26 mouse cellular contexts compared by ENCODE assay signal in genomic region chr17:9643657-9644180, GRCm38 (mm10). TPM values are rescaled to one million over a fixed set of nuclear protein-coding genes. Genes with fewer than 3 reads are reported as not detected.
A peak's percentile ranks its signal among the peaks of the same experiment; 100 is the strongest.
DNase-seq lines count a peak whose midpoint lies in the region; ATAC-seq and TF ChIP-seq lines count a peak whose summit lies in the region.
"Had no signal": no experiment of that assay in that cellular context is flagged by ENCODE, and none has a peak within 500 bp of the region (broad histone marks: within the 10 kb centered on the region; RNA-seq: fewer than 3 reads in every experiment).

No protein-coding gene starts in this region.

- ATAC-seq in forebrain, embryonic 13.5 days = peak; percentile 62
- no peak for ATAC-seq in forebrain, embryonic 11.5 days (replicated peaks; ENCODE audit: low FRiP score)
- ATAC-seq in midbrain, embryonic 14.5 days (ENCODE audit: low FRiP score, low TSS enrichment) = no peak
- no peak for ATAC-seq in midbrain, embryonic 16.5 days
- ATAC-seq: activated CD4-positive, CD25-positive, alpha-beta regulatory T cell, adult 4 months; intestine, postnatal 0 days had no signal

- no peak for TF ChIP-seq POLR2A in heart, adult 2 months (IDR thresholded peaks at IDR 0.05; ENCODE audit: insufficient read depth, low read depth, low read length)

- no peak overlapping the region for H3K9ac ChIP-seq in forebrain, embryonic 13.5 days
- no peak overlapping the region for H3K9ac ChIP-seq in forebrain, embryonic 11.5 days (ENCODE audit: low read length)
- no peak overlapping the region for H3K9ac ChIP-seq in heart, adult 2 months (ENCODE audit: low read depth, low read length)
- no peak overlapping the region for H3K9ac ChIP-seq in midbrain, embryonic 14.5 days (replicated peaks; ENCODE audit: low read length)
- H3K9ac ChIP-seq in midbrain, embryonic 16.5 days (ENCODE audit: low read depth, low read length) = no peak overlapping the region
- H3K9ac ChIP-seq: heart, embryonic 12.5 days; heart, embryonic 15.5 days; hindbrain, embryonic 15.5 days had no signal

- H3K36me3 ChIP-seq in forebrain, embryonic 13.5 days (ENCODE audit: poor library complexity, severe bottlenecking) = no peaks in the 10 kb centered on the region
- H3K36me3 ChIP-seq in forebrain, embryonic 11.5 days (ENCODE audit: control insufficient read depth, insufficient read depth, low read length) = no peaks in the 10 kb centered on the region
- H3K36me3 ChIP-seq in heart, adult 2 months (ENCODE audit: control insufficient read depth, insufficient read depth, low read length) = no peaks in the 10 kb centered on the region
- no peaks in the 10 kb centered on the region for H3K36me3 ChIP-seq in midbrain, embryonic 14.5 days (ENCODE audit: control insufficient read depth, insufficient read depth, low read length)
- no peaks in the 10 kb centered on the region for H3K36me3 ChIP-seq in midbrain, embryonic 16.5 days (ENCODE audit: control insufficient read depth, insufficient read depth, low read length)
- H3K36me3 ChIP-seq: heart, embryonic 12.5 days; heart, embryonic 15.5 days; hindbrain, embryonic 10.5 days; hindbrain, embryonic 15.5 days had no signal

- intact Hi-C loops in heart, adult 2 months (cut with DNase I) = no loop called here

- no peak overlapping the region for H3K4me2 ChIP-seq in forebrain, embryonic 13.5 days
- H3K4me2 ChIP-seq in forebrain, embryonic 11.5 days (ENCODE audit: low read depth, low read length, severe bottlenecking) = no peak overlapping the region
- H3K4me2 ChIP-seq in midbrain, embryonic 14.5 days (ENCODE audit: low read length) = no peak overlapping the region
- no peak overlapping the region for H3K4me2 ChIP-seq in midbrain, embryonic 16.5 days (ENCODE audit: low read length)
- H3K4me2 ChIP-seq: heart, embryonic 15.5 days; hindbrain, embryonic 15.5 days had no signal

- no peaks in the 10 kb centered on the region for H3K79me2 ChIP-seq in heart, adult 2 months (replicated peaks; ENCODE audit: control insufficient read depth, insufficient read depth, low read length)

- H3K9me3 ChIP-seq in forebrain, embryonic 13.5 days (replicated peaks) = no peaks in the 10 kb centered on the region
- no peaks in the 10 kb centered on the region for H3K9me3 ChIP-seq in forebrain, embryonic 11.5 days (ENCODE audit: control insufficient read depth, low read length)
- no peaks in the 10 kb centered on the region for H3K9me3 ChIP-seq in midbrain, embryonic 14.5 days (ENCODE audit: control insufficient read depth, low read length)
- H3K9me3 ChIP-seq in midbrain, embryonic 16.5 days (replicated peaks; ENCODE audit: control insufficient read depth, low read length, poor library complexity, severe bottlenecking) = no peaks in the 10 kb centered on the region
- H3K9me3 ChIP-seq: heart, embryonic 12.5 days; heart, embryonic 15.5 days; hindbrain, embryonic 10.5 days; hindbrain, embryonic 15.5 days had no signal

- H3K27me3 ChIP-seq in forebrain, embryonic 13.5 days = no peaks in the 10 kb centered on the region
- H3K27me3 ChIP-seq in forebrain, embryonic 11.5 days (ENCODE audit: control insufficient read depth, insufficient read depth, low read length) = no peaks in the 10 kb centered on the region
- 0 out of 2 replicates have a peak, but pooled peaks cover 2% of the 10 kb centered on the region for H3K27me3 ChIP-seq in heart, adult 2 months (ENCODE audit: control insufficient read depth, insufficient read depth, low read length)
- H3K27me3 ChIP-seq in midbrain, embryonic 14.5 days (ENCODE audit: control insufficient read depth, insufficient read depth, low read length) = no peaks in the 10 kb centered on the region
- no peaks in the 10 kb centered on the region for H3K27me3 ChIP-seq in midbrain, embryonic 16.5 days (ENCODE audit: control insufficient read depth, insufficient read depth, low read depth, low read length)
- H3K27me3 ChIP-seq: heart, embryonic 15.5 days; hindbrain, embryonic 15.5 days had no signal

- no peak for TF ChIP-seq CTCF in heart, adult 2 months (IDR thresholded peaks at IDR 0.05)

- no peak overlapping the region for H3K4me3 ChIP-seq in forebrain, embryonic 13.5 days
- no peak overlapping the region for H3K4me3 ChIP-seq in forebrain, embryonic 11.5 days (ENCODE audit: low read depth, low read length)
- H3K4me3 ChIP-seq in heart, adult 2 months = no peak overlapping the region
- no peak overlapping the region for H3K4me3 ChIP-seq in midbrain, embryonic 14.5 days (replicated peaks; ENCODE audit: low read depth, low read length)
- no peak overlapping the region for H3K4me3 ChIP-seq in midbrain, embryonic 16.5 days (ENCODE audit: low read depth, low read length)
- H3K4me3 ChIP-seq: heart, embryonic 12.5 days; heart, embryonic 15.5 days; hindbrain, embryonic 10.5 days; hindbrain, embryonic 15.5 days had no signal

- peaks cover 13% of the 10 kb centered on the region for H3K4me1 ChIP-seq in forebrain, embryonic 13.5 days
- H3K4me1 ChIP-seq in forebrain, embryonic 11.5 days (replicated peaks; ENCODE audit: control insufficient read depth, insufficient read depth, low read length) = no peaks in the 10 kb centered on the region; the same call in 1 of the 2 replicates
- no peaks in the 10 kb centered on the region for H3K4me1 ChIP-seq in heart, adult 2 months (ENCODE audit: control insufficient read depth, insufficient read depth, low read length)
- H3K4me1 ChIP-seq in midbrain, embryonic 14.5 days (ENCODE audit: control insufficient read depth, insufficient read depth, low read length) = peaks cover 11% of the 10 kb centered on the region; the same call in 1 of the 2 replicates
- no peaks in the 10 kb centered on the region; the same call in 1 of the 2 replicates for H3K4me1 ChIP-seq in midbrain, embryonic 16.5 days (ENCODE audit: control insufficient read depth, insufficient read depth, low read length)

- TF ChIP-seq EP300 in heart, adult 2 months (IDR thresholded peaks at IDR 0.05; ENCODE audit: insufficient read depth, low read depth, low read length) = no peak

- no peak overlapping the region for H3K27ac ChIP-seq in forebrain, embryonic 13.5 days
- no peak overlapping the region for H3K27ac ChIP-seq in forebrain, embryonic 11.5 days (ENCODE audit: low read depth, low read length)
- H3K27ac ChIP-seq in heart, adult 2 months = no peak overlapping the region
- no peak overlapping the region for H3K27ac ChIP-seq in midbrain, embryonic 14.5 days (replicated peaks; ENCODE audit: low read depth, low read length)
- no peak overlapping the region for H3K27ac ChIP-seq in midbrain, embryonic 16.5 days (ENCODE audit: low read length)
- H3K27ac ChIP-seq: heart, embryonic 15.5 days; hindbrain, embryonic 10.5 days; hindbrain, embryonic 15.5 days had no signal

- no peak for DNase-seq in forebrain, embryonic 11.5 days (ENCODE audit: low spot score)
- DNase-seq in heart, adult 11 months = peak; percentile 55
- no peak for DNase-seq in heart, adult 2 months
- peak; percentile 33 for DNase-seq in midbrain, embryonic 14.5 days
- no peak for DNase-seq in liver
- DNase-seq: adrenal gland, adult 8-10 months; adrenal gland, postnatal 25 days; cerebellum, adult 18-20 months; cerebellum, adult 9-10 months; cerebellum, postnatal 14 days; gastrocnemius, postnatal 36 days; heart, postnatal 10 days; heart, postnatal 36 days had no signal

- 81% methylated on average over 7 of the region's 7 CpGs for WGBS in forebrain, embryonic 13.5 days
- WGBS in forebrain, embryonic 11.5 days = 81% methylated on average over 7 of the region's 7 CpGs
- WGBS in heart, adult 2 months = 73% methylated on average over 7 of the region's 7 CpGs
- 77% methylated on average over 7 of the region's 7 CpGs for WGBS in midbrain, embryonic 14.5 days
- 74% methylated on average over 7 of the region's 7 CpGs for WGBS in midbrain, embryonic 16.5 days

RNA-seq across cellular contexts. Expression of gene Pabpc6, which starts 25.8 kb away (rescaled TPM):
- polyA plus RNA-seq in forebrain, embryonic 13.5 days (2015; fragmentation: Nextera tagmentation; extraction: Ambion mirVana) = not detected in 2 replicates
- not detected in 2 replicates for polyA plus RNA-seq in forebrain, embryonic 11.5 days (2014; fragmentation: Nextera tagmentation; extraction: Ambion mirVana)
- not detected for total RNA-seq in heart, adult 2 months (2021)
- polyA plus RNA-seq in heart, adult 2 months (2012; rRNA removed) = 0.06 TPM in 1 of 2 replicates, not detected in the other
- not detected in 2 replicates for polyA plus RNA-seq in midbrain, embryonic 14.5 days (2014; fragmentation: Nextera tagmentation; extraction: Ambion mirVana)
- not detected in 2 replicates for polyA plus RNA-seq in midbrain, embryonic 16.5 days (2015; fragmentation: Nextera tagmentation; extraction: Ambion mirVana)
- total RNA-seq: adrenal gland, adult 8-10 months; adrenal gland, postnatal 25 days; gastrocnemius, adult 8-10 months; gastrocnemius, postnatal 36 days; granulocyte monocyte progenitor cell, adult 5-6 weeks; heart, postnatal 10 days; heart, postnatal 36 days had no signal
- polyA plus RNA-seq: activated CD4-positive, CD25-positive, alpha-beta regulatory T cell, adult 4 months; embryonic facial prominence, embryonic 11.5 days; embryonic facial prominence, embryonic 14.5 days; heart, embryonic 12.5 days; heart, embryonic 15.5 days; hindbrain, embryonic 10.5 days; hindbrain, embryonic 15.5 days; intestine, embryonic 14.5 days; intestine, postnatal 0 days had no signal

Comparison
In these comparisons a context has a peak if more than half of its experiments do, and no peak if none do; other contexts are left out.
1. DNase-seq: peak in heart, adult 11 months (single experiment) and midbrain, embryonic 14.5 days (single experiment); none in forebrain, embryonic 11.5 days (single experiment), heart, adult 2 months (0 of 2) and liver (single experiment).